Mouse (Mus musculus) embryonic facial prominence, embryonic 14.5 days (tissue): ENCODE measurements around the gene Lyl1. TPM values are rescaled to one million over a fixed set of nuclear protein-coding genes. Genes with fewer than 3 reads are reported as not detected.

Source experiments
- ATAC-seq: fragments of 200-750 bp; cut with Nextera tagmentation; 2 replicates; pipeline ENCODE4 v1.8.0; 2017; ENCODE audit warnings: low read depth, moderate number of reproducible peaks, moderate TSS enrichment
- DNase-seq: peaks from one replicate; pipeline ENCODE4 v3.0.0-alpha.2; 2015; ENCODE audit warnings: low spot score
- H3K27ac ChIP-seq: fragments of 300-500 bp; sonication (generic); replicated peaks from 2 replicates; pipeline ENCODE4 v1.5.1; 2014; ENCODE audit warnings: low read depth, mild to moderate bottlenecking, low read length, moderate library complexity
- H3K27me3 ChIP-seq: fragments of 300-500 bp; sonication (generic); replicated peaks from 2 replicates; pipeline ENCODE4 v1.6.1; 2014; ENCODE audit warnings: low read length; ENCODE audit not compliant: control insufficient read depth, insufficient read depth
- H3K36me3 ChIP-seq: fragments of 300-500 bp; sonication (generic); 2 replicates; pipeline ENCODE4 v1.6.1; 2014; ENCODE audit warnings: low read length, mixed read lengths; ENCODE audit not compliant: control insufficient read depth, insufficient read depth
- H3K4me1 ChIP-seq: fragments of 300-500 bp; sonication (generic); 2 replicates; pipeline ENCODE4 v1.6.1; 2014; ENCODE audit warnings: antibody characterized with exemption, low read length; ENCODE audit not compliant: control insufficient read depth, insufficient read depth
- H3K4me2 ChIP-seq: fragments of 300-500 bp; sonication (generic); 2 replicates; pipeline ENCODE4 v1.6.1; 2014; ENCODE audit warnings: low read depth, mild to moderate bottlenecking, low read length, moderate library complexity, mixed read lengths
- H3K4me3 ChIP-seq: fragments of 300-500 bp; sonication (generic); 2 replicates; pipeline ENCODE4 v1.5.1; 2014; ENCODE audit warnings: low read depth, mild to moderate bottlenecking, low read length
- H3K9ac ChIP-seq: fragments of 300-500 bp; sonication (generic); 2 replicates; pipeline ENCODE4 v1.6.1; 2014; ENCODE audit warnings: low read depth, mild to moderate bottlenecking, low read length, moderate library complexity, mixed read lengths
- H3K9me3 ChIP-seq: fragments of 300-500 bp; sonication (generic); 2 replicates; pipeline ENCODE4 v1.6.1; 2016; ENCODE audit warnings: low read length; ENCODE audit not compliant: control insufficient read depth
- WGBS: fragments of 180-500 bp; shearing (Covaris S2); extraction: QIAGEN DNeasy Blood & Tissue Kit; methylation state at CpG from one replicate; pipeline ENCODE4 v1.1.7; 2014; 5-methylcytosine and 5-hydroxymethylcytosine counted together
- polyA plus RNA-seq: library from polyadenylated mRNA; unstranded; fragments of >200 nt; fragmentation: Nextera tagmentation; extraction: Ambion mirVana; gene quantifications from 2 replicates; pipeline ENCODE4 v1.2.1, GENCODE M21; 2014

Lyl1 gene
- polyA plus RNA-seq, 1 experiment from 2014 or later, result 5.8 TPM

GRCm38 (mm10) chr8:84658951-84659350 is 42.3 kb upstream of the Lyl1 start:
- Histone ChIP-seq H3K36me3 (no peaks in the 10 kb centered on the region), H3K9ac (no peak overlapping the region), H3K27ac (peak overlapping the region; percentile 96; the same call in 1 of the 2 replicates), H3K4me2 (no peak overlapping the region; the same call in 1 of the 2 replicates), H3K4me3 (no peak overlapping the region), H3K4me1 (peaks cover 58% of the 10 kb centered on the region), H3K27me3 (no peaks in the 10 kb centered on the region), H3K9me3 (no peaks in the 10 kb centered on the region)
- DNase-seq (no peak), ATAC-seq (no peak)
- WGBS, result 65% methylated on average over 1 of the region's 1 CpGs

GRCm38 (mm10) chr8:84659936-84660818 is 41.1 kb upstream of the Lyl1 start:
- DNase-seq (peak; percentile 78), ATAC-seq (no peak)
- peaks cover 51% of the 10 kb centered on the region for H3K4me1 ChIP-seq
- no peaks in the 10 kb centered on the region for H3K36me3 ChIP-seq
- H3K4me3 ChIP-seq, result peak overlapping the region; percentile 84
- WGBS, result 2% methylated on average over 33 of the region's 33 CpGs
- no peaks in the 10 kb centered on the region for H3K9me3 ChIP-seq
- peak overlapping the region; percentile 88 for H3K4me2 ChIP-seq
- peak overlapping the region; percentile 96 for H3K27ac ChIP-seq
- H3K9ac ChIP-seq, result peak overlapping the region; percentile 92
- H3K27me3 ChIP-seq, result no peaks in the 10 kb centered on the region

GRCm38 (mm10) chr8:84660819-84661457 is 40.3 kb upstream of the Lyl1 start:
- Histone ChIP-seq H3K36me3 (no peaks in the 10 kb centered on the region), H3K9me3 (no peaks in the 10 kb centered on the region), H3K4me3 (peak overlapping the region; percentile 84), H3K27me3 (no peaks in the 10 kb centered on the region), H3K4me1 (peaks cover 45% of the 10 kb centered on the region), H3K27ac (peak overlapping the region; percentile 96), H3K9ac (peak overlapping the region; percentile 92), H3K4me2 (peak overlapping the region; percentile 88)
- DNase-seq (peak; percentile 62), ATAC-seq (no peak)
- 2% methylated on average over 20 of the region's 20 CpGs for WGBS

GRCm38 (mm10) chr8:84661458-84661871 is 39.8 kb upstream of the Lyl1 start:
- Histone ChIP-seq H3K27ac (peak overlapping the region; percentile 96), H3K36me3 (no peaks in the 10 kb centered on the region), H3K27me3 (no peaks in the 10 kb centered on the region), H3K4me2 (peak overlapping the region; percentile 88), H3K4me3 (peak overlapping the region; percentile 84), H3K9me3 (no peaks in the 10 kb centered on the region), H3K4me1 (peaks cover 43% of the 10 kb centered on the region), H3K9ac (peak overlapping the region; percentile 92)
- DNase-seq (peak; percentile 85), ATAC-seq (no peak)
- WGBS, result under 1% methylated on average over 24 of the region's 24 CpGs

- peaks cover 38% of the 10 kb centered on the region for H3K4me1 ChIP-seq
- peak; percentile 66 for DNase-seq
These were observed 39.2 kb upstream of the Lyl1 start for GRCm38 (mm10) chr8:84661961-84662571.

GRCm38 (mm10) chr8:84662581-84663065 is 38.6 kb upstream of the Lyl1 start, which contains the start of gene Ier2:
TSS of gene Ier2 (minus strand) at chr8:84662852.
- Histone ChIP-seq H3K36me3 (no peaks in the 10 kb centered on the region), H3K4me2 (peak within 1 kb of the TSS; percentile 88), H3K9ac (peak within 1 kb of the TSS; percentile 92), H3K27ac (peak within 1 kb of the TSS; percentile 96), H3K4me1 (peaks cover 32% of the 10 kb centered on the region), H3K4me3 (peak within 1 kb of the TSS; percentile 84), H3K27me3 (no peaks in the 10 kb centered on the region), H3K9me3 (no peaks in the 10 kb centered on the region)
- ATAC-seq, result peak; percentile 83
- peak; percentile 99 for DNase-seq
- WGBS, result under 1% methylated on average over 27 of the region's 27 CpGs

More at GRCm38 (mm10) chr8:84661961-84662571, 39.2 kb upstream of the Lyl1 start:
- H3K9ac ChIP-seq, result peak overlapping the region; percentile 92
- no peaks in the 10 kb centered on the region for H3K27me3 ChIP-seq
- peak; percentile 15; the same call in 1 of the 2 replicates for ATAC-seq
- H3K36me3 ChIP-seq, result no peaks in the 10 kb centered on the region
- H3K9me3 ChIP-seq, result no peaks in the 10 kb centered on the region
- peak overlapping the region; percentile 84 for H3K4me3 ChIP-seq
- H3K27ac ChIP-seq, result peak overlapping the region; percentile 96
- WGBS, result under 1% methylated on average over 37 of the region's 61 CpGs
- peak overlapping the region; percentile 88 for H3K4me2 ChIP-seq

GRCm38 (mm10) chr8:84663483-84664327 is 37.6 kb upstream of the Lyl1 start:
- H3K9ac ChIP-seq, result peak overlapping the region; percentile 92
- H3K4me2 ChIP-seq, result peak overlapping the region; percentile 88
- H3K9me3 ChIP-seq, result no peaks in the 10 kb centered on the region
- H3K4me3 ChIP-seq, result peak overlapping the region; percentile 84
- peak overlapping the region; percentile 96 for H3K27ac ChIP-seq
- H3K4me1 ChIP-seq, result peaks cover 27% of the 10 kb centered on the region
- H3K27me3 ChIP-seq, result no peaks in the 10 kb centered on the region
- DNase-seq (peak; percentile 99), ATAC-seq (peak; percentile 83)
- 2% methylated on average over 38 of the region's 43 CpGs for WGBS
- H3K36me3 ChIP-seq, result 0 out of 2 replicates have a peak, but pooled peaks cover 9% of the 10 kb centered on the region
